Mouse (Mus musculus): ENCODE data around the gene Trappc3.
"Not testable (repeated sequence)": the region's sequence is repeated elsewhere in the genome, so short reads cannot be mapped to it uniquely, and the experiment has no call there.

Gene Trappc3

DNA sequence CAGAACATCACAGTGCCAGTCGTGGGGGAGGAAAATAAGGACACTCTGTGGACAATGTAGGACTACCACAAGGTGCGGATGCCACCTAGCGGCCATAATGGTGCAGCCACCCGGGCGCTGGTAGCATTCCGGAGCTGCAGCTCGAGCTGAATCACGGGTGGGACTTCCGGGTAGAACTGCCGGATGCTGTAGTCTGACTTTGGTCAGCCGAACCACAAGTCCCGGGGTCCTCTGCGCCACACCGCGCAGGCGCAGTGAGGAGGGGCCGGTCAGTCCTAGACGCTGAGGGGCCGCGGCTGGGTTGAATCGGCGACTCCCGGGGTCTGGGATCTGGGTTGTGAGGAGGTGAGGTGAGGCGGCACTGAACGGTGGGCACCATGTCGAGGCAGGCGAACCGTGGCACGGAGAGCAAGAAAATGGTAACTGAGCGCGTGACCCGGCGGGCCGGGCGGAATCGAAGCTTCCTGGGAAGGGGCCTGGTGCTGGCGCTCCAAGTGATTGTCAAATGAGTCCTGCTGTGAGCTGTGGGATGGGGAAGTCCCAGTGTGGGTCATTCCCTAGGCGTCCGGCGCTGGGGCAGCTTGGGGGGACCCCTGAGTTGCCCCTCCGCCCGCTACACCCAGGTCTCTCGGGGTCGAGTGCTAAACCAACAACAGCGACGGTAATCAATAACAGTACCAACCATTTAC lies at the start of gene Trappc3:
TSS of gene Trappc3 (plus strand) at position 207 of the 689 bp plus-strand sequence.
- DNase-seq (ENCODE audit: low spot score in 2 of 2): peak; percentile 99

DNA sequence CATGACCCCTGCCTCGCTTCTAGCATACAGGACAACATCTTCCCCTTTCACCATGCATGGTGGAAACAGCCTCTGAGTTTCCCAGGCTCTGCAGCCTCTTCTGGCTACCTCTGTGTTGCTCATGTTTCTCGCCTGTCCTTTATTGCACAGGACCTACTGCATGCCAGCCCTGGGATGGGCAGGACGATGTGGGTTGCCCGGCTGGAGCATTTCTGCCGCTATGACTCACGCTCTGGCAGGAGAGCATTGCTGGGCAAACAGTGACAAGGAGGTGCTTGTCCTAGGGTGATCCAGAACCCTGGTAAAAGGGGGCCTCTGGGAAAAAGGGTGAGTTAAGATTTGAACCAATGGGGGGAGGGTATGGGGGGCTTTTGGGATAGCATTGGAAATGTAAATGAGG lies 44.4 kb upstream of the Trappc3 start:
- DNase-seq (ENCODE audit: low spot score in 2 of 2): no peak

DNA sequence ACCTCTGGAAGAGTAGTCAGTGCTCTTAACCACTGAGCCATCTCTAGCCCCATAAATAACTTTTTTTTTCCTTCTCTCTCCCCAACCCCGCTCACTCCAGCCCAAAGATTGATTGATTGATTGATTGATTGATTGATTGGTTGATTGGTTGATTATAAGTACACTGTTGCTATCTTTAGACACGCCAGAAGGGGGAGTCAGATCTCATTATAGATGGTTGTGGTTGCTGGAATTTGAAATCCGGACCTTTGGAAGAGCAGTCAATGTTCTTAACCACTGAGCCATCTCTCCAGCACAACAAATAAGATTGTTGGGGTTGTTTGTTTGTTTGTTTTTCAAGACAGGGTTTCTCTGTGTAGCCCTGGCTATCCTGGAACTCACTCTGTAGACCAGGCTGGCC lies 42.6 kb upstream of the Trappc3 start:
- not testable (repeated sequence) for DNase-seq (ENCODE audit: low spot score in 2 of 2)

DNA sequence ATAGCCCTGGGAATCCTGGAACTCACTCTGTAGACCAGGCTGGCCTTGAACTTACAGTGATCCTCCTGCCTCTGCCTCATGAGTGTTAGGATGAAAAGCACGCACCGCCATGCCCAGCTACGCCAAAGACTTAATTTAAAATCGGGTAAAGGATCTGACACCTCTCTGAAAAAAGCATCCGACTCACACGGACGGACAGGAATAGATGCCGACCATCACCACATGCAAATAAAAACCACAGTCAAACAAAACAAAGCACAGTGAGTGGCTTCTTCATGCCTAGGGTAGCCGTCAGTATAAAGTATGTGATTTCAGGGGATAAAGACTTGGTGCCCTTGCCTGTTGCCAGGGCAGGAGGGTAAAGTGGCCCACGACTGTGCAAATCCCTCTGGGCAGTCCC lies 42.1 kb upstream of the Trappc3 start:
- no peak for DNase-seq (ENCODE audit: low spot score in 2 of 2)

DNA sequence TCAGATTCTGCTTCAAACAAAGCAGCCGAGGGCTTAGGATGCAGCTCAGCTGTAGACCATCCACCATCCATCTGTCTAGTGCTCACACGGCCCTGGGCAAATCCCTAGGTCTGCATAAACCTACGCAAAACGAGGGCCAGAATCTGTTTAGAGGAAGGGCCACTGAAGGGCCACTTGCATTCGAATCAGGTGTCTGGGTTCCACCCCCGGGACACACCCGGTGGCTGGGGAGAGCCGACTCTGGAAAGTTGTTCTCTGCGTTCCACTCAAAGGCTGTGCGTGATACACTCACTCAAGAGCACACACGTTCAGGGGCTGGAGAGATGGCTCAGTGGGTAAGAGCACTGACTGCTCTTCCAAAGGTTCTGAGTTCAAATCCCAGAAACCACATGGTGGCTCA lies 39.5 kb upstream of the Trappc3 start:
- no peak for DNase-seq (ENCODE audit: low spot score in 2 of 2)

DNA sequence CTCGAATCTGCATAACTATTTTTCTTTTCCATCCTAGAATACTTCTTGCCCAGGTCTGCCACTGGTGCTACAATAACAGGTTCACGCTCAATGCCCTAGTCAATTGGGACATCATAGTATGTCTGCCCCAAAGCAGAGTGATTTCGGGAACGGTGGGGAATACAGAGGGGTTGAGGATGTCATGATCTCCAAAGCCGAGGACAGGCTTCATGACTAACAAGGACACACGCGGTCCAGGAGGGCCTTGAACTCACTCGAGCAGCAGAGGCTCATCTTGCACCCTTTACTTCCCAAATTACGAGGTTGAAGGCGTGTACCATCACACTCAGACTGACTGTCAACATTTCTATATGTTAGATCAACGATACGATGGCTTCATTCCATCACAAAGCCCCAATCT lies 35.5 kb upstream of the Trappc3 start:
- no peak for DNase-seq (ENCODE audit: low spot score in 2 of 2)

DNA sequence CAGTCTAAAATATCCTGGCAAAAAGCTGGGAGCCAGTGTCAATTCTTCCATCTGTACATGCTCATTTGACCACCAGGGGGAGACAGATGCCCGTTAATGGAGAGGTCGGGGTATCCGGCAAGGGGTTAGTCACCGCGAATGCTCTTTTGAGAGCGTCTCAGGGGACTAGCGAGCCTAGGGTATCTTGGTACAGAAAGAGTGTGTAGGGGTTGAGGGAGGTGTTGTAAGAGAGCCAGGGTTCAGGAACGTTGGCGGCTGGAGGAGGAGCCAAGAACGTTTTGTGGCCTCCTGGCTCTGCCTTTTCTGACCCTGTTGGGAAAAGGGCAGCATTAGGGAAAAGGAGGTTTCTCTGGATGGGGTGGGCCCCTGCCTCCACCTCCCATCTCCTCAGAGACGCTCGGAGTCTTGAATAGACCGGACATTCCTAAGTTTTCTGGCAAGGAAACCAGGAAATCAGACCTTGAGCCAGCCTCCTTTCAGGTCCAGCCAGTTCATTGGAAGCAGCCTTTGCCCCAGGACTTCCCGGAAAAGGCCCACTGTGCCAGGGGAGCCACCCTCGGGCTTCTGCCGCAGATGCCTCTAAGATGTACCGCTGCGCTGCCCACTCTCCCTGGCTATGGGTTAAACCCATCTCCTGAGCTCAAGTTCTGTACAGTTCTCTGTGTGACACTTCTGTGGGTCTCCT lies 34.9 kb upstream of the Trappc3 start:
- DNase-seq (ENCODE audit: low spot score in 2 of 2): peak; percentile 82 to 93

DNA sequence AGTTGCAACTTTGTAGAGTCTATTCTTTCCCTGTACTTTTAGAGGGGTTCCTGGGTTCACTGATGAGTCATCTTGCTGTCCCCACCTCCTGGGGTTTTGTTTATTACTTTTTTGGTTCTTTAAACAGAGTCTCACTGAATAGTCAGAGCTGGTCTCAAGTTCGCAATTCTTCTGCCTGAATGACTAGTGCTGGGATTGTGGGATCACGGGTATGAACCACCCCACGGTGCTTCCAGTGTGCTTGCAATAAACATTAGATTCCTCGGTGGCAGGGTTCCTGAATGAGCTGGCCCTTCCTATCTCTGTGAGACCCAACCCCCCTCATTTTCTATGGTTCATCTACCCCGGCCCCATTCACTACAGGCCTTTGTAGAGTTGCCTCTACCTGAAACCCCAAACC lies 34.0 kb upstream of the Trappc3 start:
- DNase-seq (ENCODE audit: low spot score in 2 of 2): no peak

DNA sequence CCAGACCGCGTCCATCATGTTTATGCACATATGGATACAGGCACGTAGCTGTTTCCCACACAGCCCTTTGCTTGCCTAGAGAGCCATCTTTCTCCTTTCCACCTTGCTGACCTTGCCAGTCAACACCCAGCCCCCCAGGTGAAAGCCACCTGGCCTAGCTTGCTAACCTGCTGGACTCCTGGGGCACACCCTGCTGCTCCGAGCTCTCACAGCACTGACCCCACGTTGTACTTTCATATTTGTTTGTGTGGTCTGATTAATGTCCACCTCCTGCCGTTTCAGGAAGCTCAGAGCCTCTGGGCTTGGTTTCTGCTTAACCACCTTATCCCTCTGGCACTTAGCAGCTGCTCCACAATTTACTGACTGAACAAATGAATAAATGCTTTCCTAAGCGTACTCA lies 32.2 kb upstream of the Trappc3 start:
- no peak for DNase-seq (ENCODE audit: low spot score in 2 of 2)

DNA sequence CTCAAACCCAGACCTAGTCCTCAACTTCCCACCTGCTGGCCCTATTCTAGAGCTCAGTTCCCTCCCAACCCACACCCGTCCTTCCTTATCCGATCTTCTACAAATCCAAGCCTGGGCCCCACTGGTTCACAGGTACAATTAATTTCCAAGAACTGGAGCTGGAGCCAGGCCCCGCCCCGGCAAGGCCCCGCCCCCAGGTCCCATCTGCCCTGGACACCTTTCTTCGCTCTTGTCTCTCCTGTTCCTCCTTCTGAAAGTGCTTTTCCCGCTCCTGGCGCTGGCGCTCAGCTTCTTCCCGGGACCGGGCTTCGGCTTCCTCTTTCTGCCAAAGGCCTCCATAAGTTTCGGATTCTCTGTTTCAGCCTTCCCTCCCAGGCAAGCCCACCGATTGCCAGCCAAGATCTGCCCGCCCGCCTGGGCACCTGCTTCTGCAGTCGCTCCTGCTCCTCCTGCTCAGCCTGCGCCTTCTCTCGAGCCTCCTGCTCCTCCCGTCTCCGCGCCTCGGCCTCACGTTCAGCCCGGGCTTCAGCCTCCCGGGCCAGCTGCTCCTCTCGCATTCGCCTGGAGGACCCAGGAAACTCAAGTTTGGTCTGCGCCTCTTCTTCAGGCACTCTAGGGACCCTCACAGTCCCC lies 28.3 kb upstream of the Trappc3 start:
- DNase-seq (ENCODE audit: low spot score in 2 of 2): no peak

DNA sequence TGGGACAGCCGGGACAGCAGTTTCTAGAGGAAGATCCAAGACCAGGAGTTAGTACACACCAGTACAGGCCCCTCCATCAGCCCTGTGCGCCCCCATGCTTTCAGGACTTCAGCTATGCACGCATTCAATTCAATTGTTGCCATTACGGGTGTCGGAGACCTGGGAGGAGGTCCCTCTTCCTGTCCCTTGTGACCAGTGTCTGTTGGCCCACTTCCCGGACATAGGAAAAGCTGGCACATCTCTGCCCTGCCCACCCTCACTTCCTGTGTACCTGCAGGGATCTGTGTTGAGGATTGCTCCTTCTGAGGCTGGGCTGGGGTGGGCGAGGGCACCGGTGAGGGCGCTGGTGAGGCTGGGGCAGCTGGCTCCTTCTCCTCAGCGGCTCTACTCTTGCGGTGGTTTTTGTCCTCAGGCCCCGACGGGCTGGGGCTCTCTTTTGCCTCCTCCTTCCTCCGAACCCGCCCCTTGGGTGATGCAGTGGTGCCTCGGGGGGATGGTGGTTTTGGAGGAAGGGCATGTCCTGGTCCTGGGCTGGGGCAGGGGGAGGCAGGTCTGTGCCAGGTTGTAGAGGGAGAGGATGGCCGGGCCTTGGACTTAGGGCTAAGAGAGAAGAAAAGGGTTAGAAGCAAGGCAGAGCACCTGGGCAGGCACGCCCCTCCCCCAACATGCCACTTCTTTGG lies 27.5 kb upstream of the Trappc3 start:
- no peak for DNase-seq (ENCODE audit: low spot score in 2 of 2)

DNA sequence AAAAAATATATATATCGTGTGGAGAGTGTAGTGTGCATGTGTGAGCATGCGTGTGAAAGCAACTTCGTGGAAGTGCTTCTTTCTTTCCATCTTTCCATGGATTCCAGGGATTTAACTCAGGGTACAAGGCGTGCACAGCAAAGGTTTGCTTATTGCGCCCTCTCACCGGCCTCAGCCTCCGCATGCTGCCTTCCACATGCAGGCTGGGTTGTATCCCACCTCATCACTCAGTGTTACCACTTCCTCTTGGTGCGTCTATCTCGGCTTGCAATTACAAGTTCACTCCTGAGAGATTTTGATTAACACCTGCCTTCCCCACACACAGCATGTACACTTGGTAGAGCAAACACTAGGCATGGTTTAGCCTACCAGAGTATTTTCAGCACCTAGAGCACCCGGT lies 26.9 kb upstream of the Trappc3 start:
- no peak for DNase-seq (ENCODE audit: low spot score in 2 of 2)

DNA sequence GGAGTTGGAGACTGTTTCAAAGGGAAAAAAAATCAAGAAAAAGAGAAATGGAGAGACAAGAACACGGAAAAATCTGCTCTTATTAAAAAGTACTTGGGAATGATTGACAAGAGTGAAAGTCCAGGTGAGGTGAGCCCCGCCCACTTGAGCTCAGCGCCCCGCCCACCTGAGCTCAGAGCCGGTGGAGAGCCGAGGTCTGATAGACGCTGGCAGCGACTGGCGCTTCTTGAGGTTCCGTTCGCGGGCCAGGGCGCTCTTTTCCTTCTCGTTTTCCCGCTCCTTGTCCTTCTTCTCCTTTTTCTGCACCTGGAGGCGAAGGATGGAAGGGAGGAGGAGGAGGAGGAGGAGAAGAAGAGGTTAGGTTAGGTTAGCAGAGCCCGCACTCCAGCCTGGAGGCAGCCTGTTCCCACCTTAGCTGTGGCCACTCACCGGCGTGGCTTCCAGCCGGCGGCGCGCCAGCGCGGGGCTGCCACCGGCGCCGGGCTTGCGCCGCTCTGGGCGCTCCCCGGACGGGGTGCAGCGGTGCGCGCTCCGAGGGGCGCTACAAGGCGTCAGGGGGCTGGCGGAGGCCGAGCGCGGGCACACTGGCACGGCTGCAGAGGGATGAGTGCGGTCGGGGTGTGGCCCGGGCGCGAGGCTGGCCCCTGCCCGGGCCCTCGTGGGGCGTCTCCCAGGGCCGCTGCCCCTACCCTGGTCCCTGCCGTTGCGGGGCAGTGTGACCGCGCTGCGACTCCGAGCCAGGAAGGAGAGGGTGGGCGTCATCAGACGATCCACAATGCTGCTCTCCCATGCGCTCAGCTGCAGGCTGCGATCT lies 25.5 kb upstream of the Trappc3 start:
- DNase-seq (ENCODE audit: low spot score in 2 of 2): no peak

DNA sequence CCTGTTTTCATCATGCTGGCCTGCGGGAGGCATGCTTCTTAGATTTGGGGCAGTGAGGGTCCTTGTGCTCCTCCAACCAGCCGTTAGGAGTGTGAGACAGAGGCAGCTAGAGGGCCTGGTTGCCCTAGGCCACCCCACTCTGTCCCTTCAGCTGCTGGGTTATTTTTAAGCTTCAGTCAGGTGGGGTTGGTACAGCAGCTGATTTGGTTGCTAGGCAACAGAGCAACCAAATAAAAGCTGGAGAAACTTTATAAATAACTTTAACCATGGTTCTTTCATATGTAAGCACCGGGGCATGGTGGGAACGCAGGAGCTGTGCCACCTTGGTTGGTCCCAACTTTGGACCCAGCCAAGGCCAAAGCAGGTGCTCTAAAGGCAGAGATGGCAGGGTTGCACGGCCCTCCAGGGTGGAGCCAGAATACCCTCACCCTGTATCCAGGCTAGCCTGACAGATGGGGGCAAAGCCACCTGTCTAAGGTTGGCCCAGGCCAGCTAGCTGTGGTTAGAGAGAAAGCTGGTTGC lies 24.3 kb upstream of the Trappc3 start:
- no peak for DNase-seq (ENCODE audit: low spot score in 2 of 2)

DNA sequence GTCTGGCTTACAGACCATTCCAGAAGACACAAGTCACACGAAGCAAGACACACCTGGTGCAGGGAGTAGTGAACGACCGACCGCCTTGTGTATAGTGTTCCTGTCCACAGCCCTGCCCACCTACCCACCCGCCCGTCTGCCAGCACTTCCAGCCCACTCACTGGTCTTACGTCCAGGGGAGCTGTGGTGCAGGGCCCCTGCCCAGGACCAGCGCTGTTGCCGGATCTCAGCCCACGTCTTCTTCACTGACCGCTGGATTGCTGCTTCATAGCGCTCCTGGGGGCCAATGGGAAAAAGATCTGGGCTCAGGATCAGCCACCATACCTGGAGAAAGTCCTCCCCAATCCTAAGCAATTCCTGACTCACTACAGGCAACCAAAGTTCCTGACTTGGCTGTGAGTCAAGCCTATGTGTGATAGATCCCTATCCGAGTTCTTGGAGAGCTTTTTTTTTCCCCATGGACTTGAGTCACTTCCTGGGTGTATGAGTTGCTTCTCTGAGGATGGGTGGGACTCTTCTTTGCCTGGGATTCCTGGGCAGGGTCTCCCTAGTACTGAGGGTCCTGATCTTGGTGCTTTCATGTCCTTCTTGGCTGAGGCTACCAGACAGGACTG lies 22.2 kb upstream of the Trappc3 start:
- DNase-seq (ENCODE audit: low spot score in 2 of 2): no peak

DNA sequence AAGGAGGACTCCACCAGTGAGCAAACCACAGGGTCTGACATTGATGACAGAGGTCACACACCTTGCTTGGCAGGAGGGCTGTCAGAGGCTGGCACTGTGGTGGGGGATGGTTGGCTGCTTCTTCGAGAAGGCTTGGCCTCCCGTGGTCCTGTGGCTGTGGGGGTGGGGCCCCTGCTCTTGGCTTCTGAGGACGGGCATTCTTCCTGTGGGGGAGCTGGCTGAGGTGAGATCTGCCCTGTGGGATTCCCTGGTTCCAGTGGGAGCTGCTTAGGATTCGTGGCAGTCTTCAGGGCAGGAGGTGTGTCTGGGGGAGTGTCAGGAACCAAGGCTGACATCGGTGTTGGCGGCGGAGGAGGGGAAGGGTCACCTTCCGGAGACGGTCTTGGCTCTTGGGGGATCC lies 20.2 kb upstream of the Trappc3 start:
- no peak for DNase-seq (ENCODE audit: low spot score in 2 of 2)

DNA sequence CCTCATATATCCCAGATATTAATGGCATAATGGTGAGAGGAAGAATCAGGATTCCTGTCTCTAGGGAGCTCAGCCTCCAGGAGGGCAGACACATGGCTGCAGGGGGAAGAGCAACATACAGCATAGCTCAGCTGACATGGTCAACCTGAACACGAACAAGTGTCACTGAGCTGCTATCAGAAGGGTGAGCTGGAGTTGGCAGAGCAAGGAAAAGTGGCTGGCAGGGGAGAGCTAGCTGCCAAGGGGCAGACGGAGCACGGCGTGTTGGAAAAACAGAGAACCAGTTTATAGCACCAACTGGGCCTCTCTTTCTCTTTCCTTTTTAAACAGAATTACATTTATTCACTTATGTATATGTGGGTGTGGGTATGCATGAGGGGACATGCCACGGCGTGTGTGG lies 19.6 kb upstream of the Trappc3 start:
- no peak for DNase-seq (ENCODE audit: low spot score in 2 of 2)

DNA sequence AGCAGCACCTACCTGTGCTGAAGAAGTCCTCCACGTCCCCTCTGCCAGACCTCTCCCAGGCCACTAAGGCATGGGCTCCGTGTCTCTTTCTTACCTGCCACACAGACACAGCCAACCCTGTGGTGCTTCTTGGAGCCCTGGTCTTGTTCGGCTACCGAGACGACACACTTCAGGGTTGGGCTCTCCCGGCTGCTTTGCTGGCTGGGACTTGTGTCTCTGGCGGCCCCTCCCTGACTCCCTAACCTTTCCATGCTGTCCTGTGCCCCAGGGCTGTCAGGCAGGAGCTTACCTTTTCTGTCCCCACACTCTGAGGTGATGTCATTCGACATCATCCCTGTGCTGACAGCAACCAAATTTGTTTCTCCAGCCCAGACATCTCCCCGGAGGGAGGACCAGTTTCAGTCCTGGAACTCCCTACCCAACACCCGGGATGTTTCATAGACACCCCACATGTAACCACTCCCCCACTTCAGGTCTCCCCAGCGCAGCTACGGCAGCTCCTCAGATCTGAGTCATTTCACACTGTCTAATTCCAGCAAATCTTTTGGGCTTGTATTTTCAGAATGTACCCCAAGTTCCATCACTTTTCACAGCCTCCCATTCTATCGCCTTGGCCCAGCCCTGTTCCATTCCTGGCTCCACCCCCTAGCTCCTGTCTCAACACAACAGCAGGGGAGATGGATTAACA lies 15.8 kb upstream of the Trappc3 start:
- DNase-seq (ENCODE audit: low spot score in 2 of 2): no peak

DNA sequence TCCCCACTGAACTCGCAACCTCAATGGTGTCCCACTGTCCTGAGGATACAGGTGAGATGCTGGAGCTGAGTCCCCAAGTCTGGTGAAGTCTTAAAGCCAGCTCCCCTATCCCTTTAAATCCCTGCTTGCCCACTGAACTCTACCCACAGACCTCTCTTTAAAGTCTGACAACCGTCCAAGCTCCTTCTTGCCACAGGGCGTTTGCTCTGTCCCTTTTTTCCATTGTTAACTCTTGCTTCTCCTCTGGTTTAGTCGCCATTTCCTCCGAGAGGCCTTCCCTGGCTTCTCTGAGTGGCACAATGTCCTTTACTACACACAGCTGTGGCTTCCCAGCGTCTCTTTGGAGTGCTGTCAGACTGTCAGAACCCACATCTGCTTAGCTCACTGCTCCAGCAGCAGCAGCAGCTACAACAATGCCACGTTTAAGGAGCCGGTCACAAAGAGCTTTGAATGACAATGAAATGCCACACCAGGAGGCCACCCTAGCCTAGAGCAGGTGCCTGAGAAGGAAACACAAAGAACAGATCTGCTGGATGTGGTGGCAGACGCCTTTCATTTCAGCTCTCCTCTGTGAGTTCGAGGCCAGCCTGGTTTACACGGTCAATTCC lies 13.8 kb upstream of the Trappc3 start:
- DNase-seq (ENCODE audit: low spot score in 2 of 2): no peak

DNA sequence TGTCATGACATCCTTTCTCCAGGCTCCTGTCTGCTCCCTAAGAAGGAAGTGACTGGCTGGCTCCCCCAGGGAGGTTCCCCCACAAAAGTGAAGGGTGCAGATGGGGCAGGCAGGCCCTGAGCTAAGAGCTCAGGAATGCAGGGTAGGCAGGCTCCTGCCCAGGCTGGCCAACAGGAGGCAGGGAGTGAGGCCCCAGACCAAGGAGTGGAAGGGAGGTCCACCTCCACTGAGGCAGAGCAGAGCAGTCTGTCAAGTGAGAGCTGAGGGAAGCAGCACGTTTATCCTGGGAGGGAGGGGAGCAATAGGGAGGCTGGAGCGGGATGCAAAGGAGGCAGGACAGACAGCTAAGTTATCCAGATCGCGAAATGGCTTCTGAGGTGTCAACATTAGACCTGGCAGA lies 11.5 kb upstream of the Trappc3 start:
- DNase-seq (ENCODE audit: low spot score in 2 of 2): no peak

Measured in urinary bladder, postnatal 4 days (tissue).